Mouse (Mus musculus) ES-E14 (cell line): Measurements from ENCODE around the gene Pfkfb1.

Experiments
- CHD2 ChIP-seq: IDR thresholded peaks from 2 replicates; pipeline ENCODE4 v1.6.1; 2014; ENCODE audit warnings: mild to moderate bottlenecking, low read depth, low read length, inconsistent platforms
- HCFC1 ChIP-seq: IDR thresholded peaks from 2 replicates; pipeline ENCODE4 v1.6.1; 2012; ENCODE audit warnings: low read length, inconsistent platforms, borderline replicate concordance; ENCODE audit not compliant: insufficient read depth
- ZNF384 ChIP-seq: IDR thresholded peaks from 2 replicates; pipeline ENCODE4 v1.6.1; 2012; ENCODE audit warnings: low read depth, low read length, inconsistent platforms

DNA sequence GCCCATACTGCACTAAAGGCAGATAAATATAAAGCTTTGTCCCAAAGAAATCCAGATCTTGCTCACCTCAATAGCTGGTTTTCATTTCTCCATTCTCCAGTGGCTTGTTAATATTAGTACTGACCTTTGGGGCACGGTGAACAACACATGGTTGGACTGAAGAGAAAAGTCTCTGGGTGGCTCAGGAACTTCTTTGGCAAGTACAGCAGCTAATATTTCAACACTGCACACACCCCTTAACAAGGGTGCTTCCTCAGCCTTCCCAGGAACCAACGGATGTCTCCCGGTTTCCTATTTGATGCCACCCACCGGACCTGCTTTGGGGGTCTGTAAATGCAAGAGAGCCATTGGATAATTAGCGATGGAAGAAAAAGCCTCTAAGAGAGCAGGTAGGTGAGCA, 1.7 kb downstream of the Pfkfb1 start, which contains the start of gene Apex2:
- no peak for TF ChIP-seq ZNF384
- TF ChIP-seq CHD2, result no peak
- TF ChIP-seq HCFC1, result no peak
